Mouse (Mus musculus): ENCODE measurements at regions not wholly inside any gene's neighbourhood (a gene's known extent, or its start where the extent isn't known, plus 50 kb on each side); places are given as distances from the start of the nearest gene placed in this dataset.
"Not testable (repeated sequence)": the region's sequence is repeated elsewhere in the genome, so short reads cannot be mapped to it uniquely, and the experiment has no call there.

- DNase-seq (ENCODE audit: low spot score), result not testable (repeated sequence)
Observed at GRCm38 (mm10) chr1:184669173-184669572, 63.2 kb downstream of the Hlx start.

GRCm38 (mm10) chr1:184668428-184668827 is 64.0 kb downstream of the Hlx start:
- no peak for DNase-seq (ENCODE audit: low spot score)

- DNase-seq (ENCODE audit: low spot score), result no peak
Observed at GRCm38 (mm10) chr1:184668022-184668421, 64.4 kb downstream of the Hlx start.

GRCm38 (mm10) chr1:184665243-184665642 is 67.2 kb downstream of the Hlx start:
- DNase-seq (ENCODE audit: low spot score), result no peak

GRCm38 (mm10) chr1:184664098-184664375 is 68.4 kb downstream of the Hlx start:
- DNase-seq (ENCODE audit: low spot score), result no peak

- DNase-seq (ENCODE audit: low spot score), result no peak
Observed at GRCm38 (mm10) chr1:184663300-184664097, 68.9 kb downstream of the Hlx start.

- no peak for DNase-seq (ENCODE audit: low spot score)
Observed at GRCm38 (mm10) chr1:184650541-184651105, 81.8 kb downstream of the Hlx start.

- DNase-seq (ENCODE audit: low spot score), result no peak
Observed at GRCm38 (mm10) chr1:184647920-184648540, 84.4 kb downstream of the Hlx start.

GRCm38 (mm10) chr1:184644767-184645598 is 87.4 kb downstream of the Hlx start:
- no peak for DNase-seq (ENCODE audit: low spot score)

GRCm38 (mm10) chr1:184630695-184631475 is 101.5 kb downstream of the Hlx start:
- DNase-seq (ENCODE audit: low spot score), result no peak

- no peak for DNase-seq (ENCODE audit: low spot score)
Observed at GRCm38 (mm10) chr1:184629194-184629593, 103.2 kb downstream of the Hlx start.

- no peak for DNase-seq (ENCODE audit: low spot score)
Observed at GRCm38 (mm10) chr1:184628566-184629168, 103.8 kb downstream of the Hlx start.

- no peak for DNase-seq (ENCODE audit: low spot score)
Observed at GRCm38 (mm10) chr1:184622462-184622861, 110.0 kb downstream of the Hlx start.

GRCm38 (mm10) chr1:184621950-184622349 is 110.5 kb downstream of the Hlx start:
- no peak for DNase-seq (ENCODE audit: low spot score)

GRCm38 (mm10) chr1:184617853-184618454 is 114.5 kb downstream of the Hlx start:
- DNase-seq (ENCODE audit: low spot score), result no peak

- no peak for DNase-seq (ENCODE audit: low spot score)
Observed at GRCm38 (mm10) chr1:184615991-184616390, 116.4 kb downstream of the Hlx start.

GRCm38 (mm10) chr1:184614699-184615415 is 117.6 kb downstream of the Hlx start:
- DNase-seq (ENCODE audit: low spot score), result no peak

GRCm38 (mm10) chr1:184612880-184613279 is 119.5 kb downstream of the Hlx start:
- DNase-seq (ENCODE audit: low spot score), result no peak

- DNase-seq (ENCODE audit: low spot score), result no peak
Observed at GRCm38 (mm10) chr1:184608938-184609337, 123.5 kb downstream of the Hlx start.

- no peak for DNase-seq (ENCODE audit: low spot score)
Observed at GRCm38 (mm10) chr1:184608338-184608737, 124.1 kb downstream of the Hlx start.
